Comparison of ENCODE assay signal across 30 mouse cellular contexts in genomic region chr13:107367639-107368038, GRCm38 (mm10).
"Had no signal": no experiment of that assay in that cellular context is flagged by ENCODE, and none has a peak within 500 bp of the region (broad histone marks: within the 10 kb centered on the region; RNA-seq: fewer than 3 reads in every experiment).

No protein-coding gene starts in this region.

- DNase-seq: left cerebral cortex, postnatal 4 days; liver; liver, embryonic 13.5 days; liver, postnatal 0 days; lung, adult 18-20 months; lung, adult 2 months; lung, embryonic 14.5 days; lung, postnatal 10 days; lung, postnatal 14 days; lung, postnatal 4 days; midbrain, embryonic 14.5 days had no signal

- H3K27ac ChIP-seq: limb, embryonic 10.5 days; limb, embryonic 12.5 days; limb, embryonic 13.5 days; limb, embryonic 15.5 days; liver, embryonic 12.5 days; liver, embryonic 13.5 days; liver, embryonic 14.5 days; liver, embryonic 15.5 days; lung, embryonic 15.5 days; macrophage; midbrain, embryonic 10.5 days; midbrain, embryonic 12.5 days; midbrain, embryonic 13.5 days; midbrain, embryonic 15.5 days had no signal

- H3K4me3 ChIP-seq: limb, embryonic 10.5 days; limb, embryonic 12.5 days; limb, embryonic 13.5 days; limb, embryonic 15.5 days; liver, embryonic 12.5 days; liver, embryonic 13.5 days; liver, embryonic 15.5 days; lung, embryonic 15.5 days; megakaryocyte, embryonic 14.5 days; midbrain, embryonic 10.5 days; midbrain, embryonic 12.5 days; midbrain, embryonic 13.5 days; midbrain, embryonic 15.5 days; myocyte had no signal

- H3K4me1 ChIP-seq: limb, embryonic 12.5 days; limb, embryonic 13.5 days; limb, embryonic 15.5 days; liver, embryonic 12.5 days; liver, embryonic 13.5 days; liver, embryonic 15.5 days; midbrain, embryonic 10.5 days; midbrain, embryonic 12.5 days; midbrain, embryonic 13.5 days; midbrain, embryonic 15.5 days had no signal

- H3K4me2 ChIP-seq: limb, embryonic 12.5 days; limb, embryonic 13.5 days; limb, embryonic 15.5 days; liver, embryonic 11.5 days; liver, embryonic 12.5 days; liver, embryonic 13.5 days; liver, embryonic 15.5 days; lung, embryonic 14.5 days; lung, embryonic 15.5 days; midbrain, embryonic 11.5 days; midbrain, embryonic 12.5 days; midbrain, embryonic 13.5 days; midbrain, embryonic 15.5 days had no signal

- H3K27me3 ChIP-seq: limb, embryonic 12.5 days; limb, embryonic 13.5 days; limb, embryonic 15.5 days; liver, embryonic 12.5 days; liver, embryonic 13.5 days; liver, embryonic 15.5 days; lung, embryonic 15.5 days; midbrain, embryonic 12.5 days; midbrain, embryonic 13.5 days; midbrain, embryonic 15.5 days had no signal

- H3K36me3 ChIP-seq: limb, embryonic 10.5 days; limb, embryonic 12.5 days; limb, embryonic 13.5 days; limb, embryonic 15.5 days; liver, embryonic 12.5 days; liver, embryonic 13.5 days; liver, embryonic 15.5 days; lung, embryonic 15.5 days; midbrain, embryonic 10.5 days; midbrain, embryonic 12.5 days; midbrain, embryonic 13.5 days; midbrain, embryonic 15.5 days had no signal

- H3K9me3 ChIP-seq: limb, embryonic 10.5 days; limb, embryonic 12.5 days; limb, embryonic 13.5 days; limb, embryonic 15.5 days; liver, embryonic 12.5 days; liver, embryonic 13.5 days; liver, embryonic 15.5 days; lung, embryonic 15.5 days; megakaryocyte, embryonic 14.5 days; midbrain, embryonic 10.5 days; midbrain, embryonic 12.5 days; midbrain, embryonic 13.5 days; midbrain, embryonic 15.5 days had no signal

- ATAC-seq: liver, embryonic 12.5 days; liver, postnatal 0 days; lung, postnatal 0 days; midbrain, embryonic 13.5 days; midbrain, embryonic 15.5 days; midbrain, embryonic 16.5 days had no signal

- H3K9ac ChIP-seq: limb, embryonic 12.5 days; limb, embryonic 13.5 days; limb, embryonic 15.5 days; liver, embryonic 12.5 days; liver, embryonic 13.5 days; liver, embryonic 14.5 days; liver, embryonic 15.5 days; liver, postnatal 0 days; lung, embryonic 14.5 days; lung, embryonic 15.5 days; midbrain, embryonic 12.5 days; midbrain, embryonic 13.5 days; midbrain, embryonic 15.5 days had no signal
